Mouse (Mus musculus): Measurements from ENCODE around the gene Rhbdf2. TPM values are rescaled to one million over a fixed set of nuclear protein-coding genes. Genes with fewer than 3 reads are reported as not detected.
A peak's percentile ranks its signal among the peaks of the same experiment; 100 is the strongest.

Rhbdf2 gene
- polyA plus RNA-seq, 1 experiment from 2014 or later = 12.8 TPM

DNA sequence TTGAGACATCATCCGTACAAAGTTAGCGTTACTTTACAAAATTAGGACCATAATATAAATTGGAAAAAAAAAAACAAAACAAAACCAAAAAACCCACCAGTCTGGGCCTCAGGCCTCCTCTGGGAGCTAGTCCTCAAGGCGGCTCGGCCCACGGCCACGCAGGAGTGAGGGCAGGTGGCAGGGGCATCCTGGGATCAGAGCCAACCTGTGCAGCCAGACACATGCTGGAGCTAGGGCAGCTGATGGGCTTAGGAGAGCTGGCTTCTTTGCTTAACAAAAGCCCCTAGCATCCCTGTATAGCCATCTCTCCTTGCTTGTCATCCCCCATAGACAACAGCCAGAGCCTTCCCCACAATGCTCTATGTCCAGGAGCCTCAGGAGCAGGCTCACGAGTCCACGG, 28.6 kb downstream of the Rhbdf2 start:
- Histone ChIP-seq H3K27ac (ENCODE audit: low read length) (no peak overlapping the region), H3K27me3 (ENCODE audit: insufficient read depth, low read length) (no peaks in the 10 kb centered on the region), H3K9ac (replicated peaks; ENCODE audit: low read length) (no peak overlapping the region), H3K4me3 (ENCODE audit: low read length) (no peak overlapping the region), H3K4me1 (ENCODE audit: insufficient read depth, low read length) (no peaks in the 10 kb centered on the region), H3K36me3 (ENCODE audit: insufficient read depth, low read length) (peaks cover 13% of the 10 kb centered on the region; the same call in 1 of the 2 replicates), H3K4me2 (replicated peaks; ENCODE audit: low read depth, low read length) (no peak overlapping the region), H3K9me3 (ENCODE audit: low read length) (no peaks in the 10 kb centered on the region)
- ATAC-seq (ENCODE audit: low FRiP score, low TSS enrichment) = no peak
- WGBS = 94% methylated on average over 8 of the region's 8 CpGs

DNA sequence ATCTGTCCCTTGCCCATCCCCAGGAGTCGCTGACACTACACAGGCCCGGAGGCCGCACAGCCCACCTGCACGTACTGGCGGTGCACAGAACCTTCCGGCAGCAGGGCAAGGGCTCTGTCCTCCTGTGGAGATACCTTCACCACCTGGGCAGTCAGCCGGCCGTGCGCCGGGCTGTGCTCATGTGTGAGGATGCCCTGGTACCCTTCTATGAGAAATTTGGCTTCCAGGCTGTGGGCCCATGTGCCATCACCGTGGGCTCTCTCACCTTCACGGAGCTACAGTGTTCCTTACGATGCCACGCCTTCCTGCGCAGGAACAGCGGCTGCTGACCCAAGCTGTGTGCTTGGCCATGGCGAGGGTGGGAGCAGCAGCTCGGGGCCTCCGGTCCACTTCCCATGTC, 30.1 kb downstream of the Rhbdf2 start:
- Histone ChIP-seq H3K9ac (replicated peaks; ENCODE audit: low read length) (no peak overlapping the region), H3K27ac (ENCODE audit: low read length) (no peak overlapping the region), H3K27me3 (ENCODE audit: insufficient read depth, low read length) (no peaks in the 10 kb centered on the region), H3K4me2 (replicated peaks; ENCODE audit: low read depth, low read length) (no peak overlapping the region), H3K4me1 (ENCODE audit: insufficient read depth, low read length) (no peaks in the 10 kb centered on the region), H3K9me3 (ENCODE audit: low read length) (no peaks in the 10 kb centered on the region), H3K4me3 (ENCODE audit: low read length) (no peak overlapping the region), H3K36me3 (ENCODE audit: insufficient read depth, low read length) (peaks cover 7% of the 10 kb centered on the region; the same call in 1 of the 2 replicates)
- 89% methylated on average over 19 of the region's 19 CpGs for WGBS
- no peak for ATAC-seq (ENCODE audit: low FRiP score, low TSS enrichment)

DNA sequence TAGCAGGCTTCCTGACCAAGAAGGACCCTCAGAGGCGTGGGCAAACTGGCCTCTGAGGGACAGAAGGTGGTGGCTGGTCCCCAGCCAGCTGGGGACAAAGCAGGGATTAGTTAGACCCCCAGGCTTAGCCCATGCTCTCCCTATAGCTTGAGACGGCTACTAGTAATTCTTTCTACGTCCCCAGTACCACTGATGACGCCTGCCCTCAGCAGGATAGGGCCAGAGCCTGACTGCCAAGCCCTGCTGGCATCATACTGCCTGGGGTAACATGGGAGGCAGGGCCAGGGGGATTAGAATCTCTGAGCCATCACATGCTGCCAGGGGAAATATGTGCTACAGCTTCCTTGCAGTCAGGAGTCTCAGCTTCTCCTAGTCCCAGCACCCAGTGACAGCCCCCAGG, 33.5 kb downstream of the Rhbdf2 start:
- Histone ChIP-seq H3K36me3 (ENCODE audit: insufficient read depth, low read length) (no peaks in the 10 kb centered on the region), H3K9ac (replicated peaks; ENCODE audit: low read length) (no peak overlapping the region), H3K9me3 (ENCODE audit: low read length) (no peaks in the 10 kb centered on the region), H3K27me3 (ENCODE audit: insufficient read depth, low read length) (peaks cover 6% of the 10 kb centered on the region), H3K4me1 (ENCODE audit: insufficient read depth, low read length) (no peaks in the 10 kb centered on the region), H3K4me2 (replicated peaks; ENCODE audit: low read depth, low read length) (no peak overlapping the region), H3K4me3 (ENCODE audit: low read length) (no peak overlapping the region), H3K27ac (ENCODE audit: low read length) (no peak overlapping the region)
- WGBS = 86% methylated on average over 4 of the region's 4 CpGs
- ATAC-seq (ENCODE audit: low FRiP score, low TSS enrichment) = no peak

DNA sequence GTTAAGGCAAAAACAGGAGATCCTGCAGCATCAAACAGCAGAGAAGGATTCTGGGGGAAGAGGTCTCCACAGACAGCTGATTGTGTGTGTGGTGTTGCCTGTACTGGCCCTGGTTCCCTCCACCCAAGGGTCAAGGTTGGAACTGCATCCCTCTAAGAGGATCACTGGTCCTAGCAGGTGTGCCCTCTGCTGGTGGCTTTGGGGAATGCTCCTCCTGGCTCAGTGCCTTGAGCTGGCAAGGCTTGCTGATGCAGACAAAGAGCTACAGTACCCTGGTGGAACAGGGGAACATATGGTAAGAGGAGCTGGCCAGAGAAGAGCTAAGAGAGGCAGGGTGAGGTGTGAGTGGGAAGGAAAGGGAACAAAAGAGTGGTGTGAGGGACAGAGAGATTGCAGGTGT, 34.4 kb downstream of the Rhbdf2 start:
- ATAC-seq (ENCODE audit: low FRiP score, low TSS enrichment) = peak; percentile 66; the same call in 1 of the 2 replicates
- Histone ChIP-seq H3K4me2 (replicated peaks; ENCODE audit: low read depth, low read length) (no peak overlapping the region), H3K4me1 (ENCODE audit: insufficient read depth, low read length) (no peaks in the 10 kb centered on the region), H3K27ac (ENCODE audit: low read length) (no peak overlapping the region), H3K9me3 (ENCODE audit: low read length) (no peaks in the 10 kb centered on the region), H3K4me3 (ENCODE audit: low read length) (no peak overlapping the region), H3K9ac (replicated peaks; ENCODE audit: low read length) (no peak overlapping the region), H3K27me3 (ENCODE audit: insufficient read depth, low read length) (peaks cover 9% of the 10 kb centered on the region), H3K36me3 (ENCODE audit: insufficient read depth, low read length) (no peaks in the 10 kb centered on the region)

DNA sequence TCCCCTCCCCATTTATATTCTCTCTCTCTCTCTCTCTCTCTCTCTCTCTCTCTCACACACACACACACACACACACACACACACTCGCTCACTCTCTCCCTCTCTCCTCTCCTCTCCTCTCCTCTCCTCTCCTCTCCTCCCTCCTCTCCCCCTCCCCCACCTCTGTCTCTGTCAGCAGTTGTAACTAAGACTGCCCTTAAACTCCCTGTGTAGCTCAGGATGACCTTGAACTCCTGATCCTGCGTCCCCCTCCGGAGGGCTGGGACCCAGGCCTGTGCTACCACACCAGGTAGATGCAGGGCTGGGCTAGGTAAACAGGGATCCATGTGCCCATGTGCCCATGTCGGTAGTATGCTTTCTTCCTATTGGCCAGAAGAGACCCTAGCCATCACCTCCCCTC, 35.2 kb downstream of the Rhbdf2 start:
- WGBS = 80% methylated on average over 4 of the region's 4 CpGs
- Histone ChIP-seq H3K4me2 (replicated peaks; ENCODE audit: low read depth, low read length) (no peak overlapping the region), H3K9ac (replicated peaks; ENCODE audit: low read length) (no peak overlapping the region), H3K4me3 (ENCODE audit: low read length) (no peak overlapping the region), H3K27me3 (ENCODE audit: insufficient read depth, low read length) (peaks cover 12% of the 10 kb centered on the region), H3K4me1 (ENCODE audit: insufficient read depth, low read length) (peaks cover 5% of the 10 kb centered on the region; the same call in 1 of the 2 replicates), H3K36me3 (ENCODE audit: insufficient read depth, low read length) (no peaks in the 10 kb centered on the region), H3K9me3 (ENCODE audit: low read length) (no peaks in the 10 kb centered on the region), H3K27ac (ENCODE audit: low read length) (no peak overlapping the region)
- ATAC-seq (ENCODE audit: low FRiP score, low TSS enrichment) = no peak

DNA sequence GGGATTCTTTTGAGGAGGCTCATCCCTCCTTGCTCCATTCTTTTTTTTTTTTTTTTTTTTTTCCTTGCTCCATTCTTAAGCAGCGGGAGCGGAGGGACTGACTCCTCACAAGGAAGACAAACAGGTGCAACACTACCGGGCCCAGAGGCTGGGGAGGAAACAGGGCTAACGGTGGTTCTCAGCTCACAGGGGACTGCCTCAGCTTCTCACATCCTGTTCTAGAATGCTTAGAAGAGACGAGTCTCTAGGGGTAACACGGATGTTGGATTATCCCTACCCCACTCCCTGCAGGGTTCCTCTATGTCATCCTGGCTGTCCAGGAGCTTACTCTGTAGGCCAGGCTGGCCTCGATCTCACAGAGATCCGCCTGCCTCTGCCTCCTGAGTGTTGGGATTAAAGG, 37.2 kb downstream of the Rhbdf2 start:
- Histone ChIP-seq H3K36me3 (ENCODE audit: insufficient read depth, low read length) (no peaks in the 10 kb centered on the region), H3K9ac (replicated peaks; ENCODE audit: low read length) (no peak overlapping the region), H3K4me1 (ENCODE audit: insufficient read depth, low read length) (peaks cover 6% of the 10 kb centered on the region; the same call in 1 of the 2 replicates), H3K27ac (ENCODE audit: low read length) (no peak overlapping the region), H3K9me3 (ENCODE audit: low read length) (no peaks in the 10 kb centered on the region), H3K27me3 (ENCODE audit: insufficient read depth, low read length) (peaks cover 12% of the 10 kb centered on the region), H3K4me3 (ENCODE audit: low read length) (no peak overlapping the region), H3K4me2 (replicated peaks; ENCODE audit: low read depth, low read length) (no peak overlapping the region)
- ATAC-seq (ENCODE audit: low FRiP score, low TSS enrichment) = no peak
- 58% methylated on average over 8 of the region's 8 CpGs for WGBS

DNA sequence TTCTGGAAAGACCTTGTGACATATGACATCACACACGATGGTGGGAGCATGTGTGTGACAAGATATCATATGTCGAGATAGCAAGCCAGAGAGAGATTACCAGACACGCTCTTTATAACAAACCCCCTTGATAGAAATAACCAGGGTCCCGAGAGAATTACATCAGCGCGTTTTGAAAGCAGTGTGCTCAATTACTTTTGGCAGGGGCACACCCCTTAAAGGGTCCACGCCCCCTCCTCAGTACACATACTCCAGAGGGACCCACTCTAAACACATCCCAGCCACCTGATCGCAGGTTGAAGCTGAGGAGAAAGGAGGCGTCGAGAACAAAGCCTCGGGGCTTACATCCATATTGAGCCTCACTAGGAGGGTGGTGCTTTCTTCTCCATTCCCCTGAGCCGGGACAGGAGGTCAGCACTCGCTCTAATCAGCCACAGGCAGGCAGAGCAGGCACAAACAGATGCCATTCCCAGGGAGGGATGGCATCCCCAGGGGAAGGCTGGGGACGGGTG, 37.7 kb downstream of the Rhbdf2 start:
- Histone ChIP-seq H3K36me3 (ENCODE audit: insufficient read depth, low read length) (no peaks in the 10 kb centered on the region), H3K9ac (replicated peaks; ENCODE audit: low read length) (no peak overlapping the region)
- 35% methylated on average over 14 of the region's 14 CpGs for WGBS

DNA sequence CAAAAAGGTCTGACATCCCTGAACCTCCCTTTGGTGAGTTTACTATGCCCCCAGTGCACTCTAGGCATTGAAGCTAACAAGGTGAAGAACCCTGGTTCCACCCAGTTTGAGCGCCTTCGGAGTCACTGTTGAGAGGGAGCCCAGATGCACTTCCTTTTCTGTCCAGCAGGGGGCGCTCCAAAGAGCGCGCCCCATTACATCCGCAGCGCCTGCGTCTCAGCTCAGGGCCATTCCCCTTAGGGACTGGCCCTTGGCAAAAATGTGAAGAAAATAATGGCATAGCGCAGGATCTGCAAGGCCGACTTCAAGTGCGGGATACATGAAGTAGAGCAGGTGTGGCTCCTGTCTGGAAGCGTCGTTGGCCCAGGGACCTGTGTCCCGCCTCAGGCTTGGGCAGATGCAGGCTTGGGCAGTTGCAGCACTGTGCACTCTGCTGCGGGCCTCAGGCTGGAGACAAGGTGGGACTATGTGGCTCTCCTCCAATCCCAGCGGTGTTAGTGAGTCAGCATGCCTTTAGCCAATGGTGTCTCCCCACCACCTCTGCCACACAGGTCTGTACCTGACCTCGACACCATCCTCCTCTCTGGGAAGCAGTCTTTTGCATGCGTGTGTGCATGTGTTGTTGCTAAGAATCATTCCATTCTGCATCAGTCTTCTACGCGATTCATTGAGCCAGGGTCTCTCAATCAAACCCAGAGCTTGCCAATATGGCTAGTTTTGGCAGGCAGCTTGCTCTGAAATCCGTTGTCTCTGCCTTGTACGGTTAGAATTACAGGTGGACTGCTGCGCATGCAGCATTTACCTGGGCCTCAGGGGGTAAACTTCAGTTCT, 39.8 kb downstream of the Rhbdf2 start:
- Histone ChIP-seq H3K36me3 (ENCODE audit: insufficient read depth, low read length) (no peaks in the 10 kb centered on the region), H3K27ac (ENCODE audit: low read length) (no peak overlapping the region), H3K9me3 (ENCODE audit: low read length) (no peaks in the 10 kb centered on the region), H3K27me3 (ENCODE audit: insufficient read depth, low read length) (peaks cover 12% of the 10 kb centered on the region), H3K9ac (replicated peaks; ENCODE audit: low read length) (no peak overlapping the region), H3K4me1 (ENCODE audit: insufficient read depth, low read length) (peaks cover 6% of the 10 kb centered on the region; the same call in 1 of the 2 replicates), H3K4me2 (replicated peaks; ENCODE audit: low read depth, low read length) (peak overlapping the region; percentile 45), H3K4me3 (ENCODE audit: low read length) (no peak overlapping the region; the same call in 1 of the 2 replicates)
- 25% methylated on average over 23 of the region's 23 CpGs for WGBS
- ATAC-seq (ENCODE audit: low FRiP score, low TSS enrichment) = peak; percentile 79

More for the DNA sequence above, 37.7 kb downstream of the Rhbdf2 start:
- H3K4me3 ChIP-seq (ENCODE audit: low read length) = no peak overlapping the region
- H3K27me3 ChIP-seq (ENCODE audit: insufficient read depth, low read length) = peaks cover 12% of the 10 kb centered on the region
- H3K4me1 ChIP-seq (ENCODE audit: insufficient read depth, low read length) = peaks cover 6% of the 10 kb centered on the region; the same call in 1 of the 2 replicates
- H3K9me3 ChIP-seq (ENCODE audit: low read length) = no peaks in the 10 kb centered on the region
- H3K27ac ChIP-seq (ENCODE audit: low read length) = no peak overlapping the region
- ATAC-seq (ENCODE audit: low FRiP score, low TSS enrichment) = no peak
- H3K4me2 ChIP-seq (replicated peaks; ENCODE audit: low read depth, low read length) = no peak overlapping the region

DNA sequence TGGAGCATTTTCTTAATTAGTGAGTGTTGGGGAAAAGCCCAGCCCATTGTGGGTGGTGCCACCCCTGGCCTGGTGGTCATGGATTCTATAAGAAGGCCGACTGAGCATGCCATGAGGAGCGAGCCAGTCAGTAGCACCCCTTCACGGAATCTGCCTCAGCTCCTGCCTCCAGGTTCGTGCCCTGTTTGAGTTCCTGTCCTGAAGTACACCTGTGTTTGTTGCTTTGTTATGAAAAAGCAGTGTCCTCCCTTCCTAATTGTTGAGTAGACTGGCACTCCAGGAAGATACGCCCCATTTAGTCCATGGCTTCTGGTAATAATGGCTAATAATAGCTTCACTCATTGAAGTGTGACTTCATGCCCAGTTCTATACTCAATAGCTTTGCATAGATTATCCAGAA, 40.5 kb downstream of the Rhbdf2 start, which contains the start of gene Aanat:
Gene Aanat (plus strand): TSS at position 123 of the 400 bp plus-strand sequence.
- 61% methylated on average over 5 of the region's 5 CpGs for WGBS
- Histone ChIP-seq H3K4me2 (replicated peaks; ENCODE audit: low read depth, low read length) (peak within 1 kb of the TSS; percentile 45), H3K9me3 (ENCODE audit: low read length) (no peaks in the 10 kb centered on the region)

DNA sequence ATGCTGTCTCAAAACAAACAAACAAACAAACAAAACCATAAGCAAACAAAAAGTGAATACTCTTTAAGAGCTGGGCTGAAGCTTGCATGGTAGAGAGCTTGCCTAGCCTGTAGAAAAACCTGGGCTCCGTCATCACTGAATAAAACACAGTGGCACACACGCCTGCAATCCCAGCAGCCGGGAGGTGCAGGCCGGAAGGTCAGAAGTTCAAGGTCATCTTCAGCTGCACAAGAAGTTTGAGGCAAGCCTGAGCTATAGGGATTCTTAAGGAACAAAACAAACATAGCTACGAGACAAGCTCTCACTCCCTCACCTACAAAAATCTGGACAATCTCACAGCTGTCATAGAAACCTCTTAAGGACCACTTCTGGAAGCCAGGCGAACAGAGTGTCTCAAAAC, 41.1 kb downstream of the Rhbdf2 start:
- no peak overlapping the region for H3K4me2 ChIP-seq (replicated peaks; ENCODE audit: low read depth, low read length)
- no peak for ATAC-seq (ENCODE audit: low FRiP score, low TSS enrichment)
- no peak overlapping the region for H3K27ac ChIP-seq (ENCODE audit: low read length)
- peaks cover 6% of the 10 kb centered on the region; the same call in 1 of the 2 replicates for H3K4me1 ChIP-seq (ENCODE audit: insufficient read depth, low read length)
- no peaks in the 10 kb centered on the region for H3K9me3 ChIP-seq (ENCODE audit: low read length)
- H3K9ac ChIP-seq (replicated peaks; ENCODE audit: low read length) = no peak overlapping the region
- no peaks in the 10 kb centered on the region for H3K36me3 ChIP-seq (ENCODE audit: insufficient read depth, low read length)
- no peak overlapping the region for H3K4me3 ChIP-seq (ENCODE audit: low read length)
- WGBS = 64% methylated on average over 6 of the region's 6 CpGs
- H3K27me3 ChIP-seq (ENCODE audit: insufficient read depth, low read length) = peaks cover 12% of the 10 kb centered on the region

More for the DNA sequence above, 40.5 kb downstream of the Rhbdf2 start, which contains the start of gene Aanat:
- Histone ChIP-seq H3K27me3 (ENCODE audit: insufficient read depth, low read length) (peaks cover 12% of the 10 kb centered on the region), H3K4me3 (ENCODE audit: low read length) (no peak within 1 kb of the TSS; the same call in 1 of the 2 replicates), H3K4me1 (ENCODE audit: insufficient read depth, low read length) (peaks cover 6% of the 10 kb centered on the region; the same call in 1 of the 2 replicates), H3K27ac (ENCODE audit: low read length) (no peak within 1 kb of the TSS), H3K36me3 (ENCODE audit: insufficient read depth, low read length) (no peaks in the 10 kb centered on the region), H3K9ac (replicated peaks; ENCODE audit: low read length) (no peak within 1 kb of the TSS)
- ATAC-seq (ENCODE audit: low FRiP score, low TSS enrichment) = no peak

Measured in kidney, embryonic 16.5 days (tissue).